Mouse (Mus musculus) forebrain, embryonic 13.5 days (tissue): ENCODE data around the gene Tedc1. TPM values are rescaled to one million over a fixed set of nuclear protein-coding genes. Genes with fewer than 3 reads are reported as not detected.

Experiments used
- ATAC-seq: fragments of 200-750 bp; cut with Nextera tagmentation; 2 replicates; pipeline ENCODE4 v1.8.0; 2017
- H3K27ac ChIP-seq: fragments of 300-500 bp; sonication (generic); 2 replicates; pipeline ENCODE4 v1.5.1; 2015; ENCODE audit warnings: inconsistent platforms, mild to moderate bottlenecking, moderate library complexity
- H3K27me3 ChIP-seq: fragments of 300-500 bp; sonication (generic); 2 replicates; pipeline ENCODE4 v1.6.1; 2015; ENCODE audit warnings: mild to moderate bottlenecking, inconsistent platforms
- H3K36me3 ChIP-seq: fragments of 300-500 bp; sonication (generic); 2 replicates; pipeline ENCODE4 v1.6.1; 2015; ENCODE audit warnings: mild to moderate bottlenecking, inconsistent platforms; ENCODE audit not compliant: poor library complexity, severe bottlenecking
- H3K4me1 ChIP-seq: fragments of 300-500 bp; sonication (generic); 2 replicates; pipeline ENCODE4 v1.6.1; 2015; ENCODE audit warnings: inconsistent platforms
- H3K4me2 ChIP-seq: fragments of 300-500 bp; sonication (generic); 2 replicates; pipeline ENCODE4 v1.6.1; 2015; ENCODE audit warnings: inconsistent platforms, mild to moderate bottlenecking, moderate library complexity
- H3K4me3 ChIP-seq: fragments of 300-500 bp; sonication (generic); 2 replicates; pipeline ENCODE4 v1.5.1; 2015; ENCODE audit warnings: mild to moderate bottlenecking, inconsistent platforms
- H3K9ac ChIP-seq: fragments of 300-500 bp; sonication (generic); 2 replicates; pipeline ENCODE4 v1.6.1; 2015; ENCODE audit warnings: mild to moderate bottlenecking, inconsistent platforms
- H3K9me3 ChIP-seq: fragments of 300-500 bp; sonication (generic); replicated peaks from 2 replicates; pipeline ENCODE4 v1.6.1; 2016; ENCODE audit warnings: inconsistent platforms
- WGBS: fragments of 180-500 bp; shearing (Covaris S2); methylation state at CpG from one replicate; pipeline ENCODE4 v1.1.7; 2015; 5-methylcytosine and 5-hydroxymethylcytosine counted together
- polyA plus RNA-seq: library from polyadenylated mRNA; unstranded; fragments of >200 nt; fragmentation: Nextera tagmentation; extraction: Ambion mirVana; gene quantifications from 2 replicates; pipeline ENCODE4 v1.2.1, GENCODE M21; 2015

Gene Tedc1
- 32.2 and 41.2 TPM in 2 replicates for polyA plus RNA-seq

DNA sequence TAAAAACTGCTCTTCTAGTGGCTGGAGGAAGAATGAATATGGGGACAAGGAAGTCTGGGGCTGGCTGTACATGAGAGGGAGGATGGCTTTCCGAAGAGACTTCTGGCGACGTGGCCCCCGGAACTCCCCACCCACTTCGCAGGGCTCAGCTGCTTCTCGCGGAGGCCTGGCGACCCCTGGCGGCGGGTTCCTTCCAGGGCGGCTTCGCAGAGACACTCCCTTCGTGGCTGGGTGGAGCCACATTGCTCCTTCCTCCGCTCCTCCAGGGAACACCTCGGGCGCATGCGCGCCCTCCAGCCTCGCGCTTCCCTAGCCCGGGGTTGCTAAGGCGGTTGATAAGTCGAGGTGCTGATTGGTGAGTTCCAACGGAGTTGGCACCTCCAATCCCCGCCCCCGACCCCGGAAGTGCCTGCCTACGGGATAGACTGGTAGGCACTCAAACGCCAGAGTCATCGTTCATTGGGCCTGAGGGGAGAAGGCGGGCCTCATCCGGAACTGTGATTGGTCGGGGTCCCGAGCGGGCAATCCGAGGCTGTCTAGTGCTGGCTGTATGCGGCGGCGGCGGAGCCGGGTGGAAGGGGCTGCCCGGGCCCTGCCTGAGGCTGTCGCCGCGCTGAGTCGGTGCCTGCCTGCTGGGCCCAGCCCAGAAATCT lies at the start of gene Tedc1:
Tedc1 (plus strand) TSS at position 535 of the 653 bp plus-strand sequence.
- 0 out of 2 replicates have a peak, but pooled peaks cover 6% of the 10 kb centered on the region for H3K36me3 ChIP-seq
- peak within 1 kb of the TSS; percentile 54 for H3K27ac ChIP-seq
- H3K4me1 ChIP-seq = peaks cover 35% of the 10 kb centered on the region
- 1% methylated on average over 46 of the region's 46 CpGs for WGBS
- H3K9me3 ChIP-seq = no peaks in the 10 kb centered on the region
- peak; percentile 98 for ATAC-seq
- peak within 1 kb of the TSS; percentile 92 for H3K4me2 ChIP-seq
- peak within 1 kb of the TSS; percentile 65 for H3K9ac ChIP-seq
- H3K4me3 ChIP-seq = peak within 1 kb of the TSS; percentile 61
- peaks cover 30% of the 10 kb centered on the region for H3K27me3 ChIP-seq

- no peak for ATAC-seq
- peaks cover 35% of the 10 kb centered on the region for H3K36me3 ChIP-seq
- no peak overlapping the region for H3K4me2 ChIP-seq
- no peaks in the 10 kb centered on the region for H3K27me3 ChIP-seq
- H3K9me3 ChIP-seq = 0 out of 2 replicates have a peak, but pooled peaks cover 3% of the 10 kb centered on the region
- H3K27ac ChIP-seq = no peak overlapping the region
- 83% methylated on average over 4 of the region's 4 CpGs for WGBS
- no peak overlapping the region for H3K9ac ChIP-seq
- no peak overlapping the region for H3K4me3 ChIP-seq
- peaks cover 12% of the 10 kb centered on the region; the same call in 1 of the 2 replicates for H3K4me1 ChIP-seq
Observed at GRCm38 (mm10) chr12:113107431-113108124, 48.6 kb upstream of the Tedc1 start.

- Histone ChIP-seq H3K27me3 (no peaks in the 10 kb centered on the region), H3K9ac (no peak overlapping the region), H3K36me3 (peaks cover 40% of the 10 kb centered on the region), H3K4me2 (no peak overlapping the region), H3K4me3 (no peak overlapping the region), H3K27ac (no peak overlapping the region; the same call in 1 of the 2 replicates), H3K9me3 (0 out of 2 replicates have a peak, but pooled peaks cover 3% of the 10 kb centered on the region), H3K4me1 (peaks cover 7% of the 10 kb centered on the region; the same call in 1 of the 2 replicates)
- ATAC-seq = no peak
- 88% methylated on average over 17 of the region's 17 CpGs for WGBS
Observed at GRCm38 (mm10) chr12:113108528-113109283, 47.5 kb upstream of the Tedc1 start.

GRCm38 (mm10) chr12:113109801-113110200 lies 46.4 kb upstream of the Tedc1 start:
- 0 out of 2 replicates have a peak, but pooled peaks cover 3% of the 10 kb centered on the region for H3K9me3 ChIP-seq
- ATAC-seq = no peak
- H3K36me3 ChIP-seq = peaks cover 47% of the 10 kb centered on the region
- H3K4me1 ChIP-seq = 0 out of 2 replicates have a peak, but pooled peaks cover 2% of the 10 kb centered on the region
- 85% methylated on average over 10 of the region's 10 CpGs for WGBS
- no peak overlapping the region for H3K9ac ChIP-seq
- no peaks in the 10 kb centered on the region for H3K27me3 ChIP-seq
- peak overlapping the region; percentile 19; the same call in 1 of the 2 replicates for H3K27ac ChIP-seq
- no peak overlapping the region for H3K4me3 ChIP-seq
- no peak overlapping the region for H3K4me2 ChIP-seq

GRCm38 (mm10) chr12:113114141-113114540 lies 42.1 kb upstream of the Tedc1 start:
- 0 out of 2 replicates have a peak, but pooled peaks cover 2% of the 10 kb centered on the region for H3K4me1 ChIP-seq
- H3K9me3 ChIP-seq = no peaks in the 10 kb centered on the region
- ATAC-seq = no peak
- no peak overlapping the region for H3K27ac ChIP-seq
- H3K36me3 ChIP-seq = peaks cover 71% of the 10 kb centered on the region
- no peak overlapping the region for H3K4me2 ChIP-seq
- WGBS = 93% methylated on average over 4 of the region's 4 CpGs
- no peak overlapping the region for H3K9ac ChIP-seq
- no peaks in the 10 kb centered on the region for H3K27me3 ChIP-seq
- H3K4me3 ChIP-seq = no peak overlapping the region

- no peaks in the 10 kb centered on the region for H3K27me3 ChIP-seq
- no peak overlapping the region for H3K27ac ChIP-seq
- ATAC-seq = no peak
- 87% methylated on average over 16 of the region's 16 CpGs for WGBS
- H3K36me3 ChIP-seq = peaks cover 76% of the 10 kb centered on the region
- no peak overlapping the region for H3K9ac ChIP-seq
- no peak overlapping the region for H3K4me3 ChIP-seq
- no peak overlapping the region for H3K4me2 ChIP-seq
- 0 out of 2 replicates have a peak, but pooled peaks cover 2% of the 10 kb centered on the region for H3K4me1 ChIP-seq
- H3K9me3 ChIP-seq = no peaks in the 10 kb centered on the region
Observed at GRCm38 (mm10) chr12:113114856-113115538, 41.2 kb upstream of the Tedc1 start.

DNA sequence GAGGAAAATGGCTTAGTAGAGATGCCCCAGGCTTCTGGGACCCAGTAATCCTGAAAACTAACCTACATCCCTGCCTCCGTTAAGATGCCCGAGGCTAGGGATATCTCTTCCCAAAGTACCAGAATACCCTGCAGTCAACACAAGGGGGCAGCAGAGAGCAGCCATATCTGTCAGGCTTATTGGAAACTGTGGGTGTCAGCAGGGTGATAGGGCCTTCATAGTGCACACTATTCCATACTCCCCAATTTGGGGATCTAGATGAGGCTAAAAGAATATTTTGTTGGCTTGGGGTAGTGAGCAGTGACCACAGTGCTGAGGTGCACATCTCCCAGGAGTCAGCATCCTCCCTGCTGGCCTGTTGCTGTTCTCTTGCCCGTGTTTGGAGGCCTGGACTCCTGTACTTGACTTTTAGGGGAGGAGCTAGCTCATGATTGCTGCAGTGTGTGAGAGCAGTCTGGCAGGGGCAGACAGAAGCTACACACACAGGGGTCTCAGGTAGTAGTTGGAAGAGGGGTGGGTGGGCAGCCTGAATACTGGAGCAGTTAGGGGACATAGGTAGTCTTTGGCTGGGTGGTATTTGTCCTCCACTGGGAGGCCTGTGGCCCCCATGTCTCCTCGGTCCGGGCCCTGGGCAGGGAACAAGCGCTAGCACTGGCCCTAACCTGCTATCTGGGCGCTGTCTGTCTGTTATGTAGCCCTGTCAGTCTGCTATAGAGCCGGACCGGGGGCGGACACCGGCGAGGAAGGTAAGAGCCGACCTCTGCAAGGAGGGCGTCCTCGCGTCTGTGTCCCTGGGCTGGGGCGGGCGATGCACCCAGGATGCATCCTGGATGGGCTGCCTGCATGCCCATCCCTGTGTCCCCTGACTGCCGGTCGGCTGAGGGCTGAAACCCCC lies 36.5 kb upstream of the Tedc1 start:
- no peaks in the 10 kb centered on the region for H3K9me3 ChIP-seq
- H3K4me3 ChIP-seq = no peak overlapping the region
- H3K36me3 ChIP-seq = peaks cover 95% of the 10 kb centered on the region
- no peak overlapping the region for H3K9ac ChIP-seq
- peak; percentile 79 for ATAC-seq
- no peaks in the 10 kb centered on the region for H3K4me1 ChIP-seq
- no peaks in the 10 kb centered on the region for H3K27me3 ChIP-seq
- WGBS = 86% methylated on average over 20 of the region's 20 CpGs
- H3K4me2 ChIP-seq = no peak overlapping the region
- no peak overlapping the region for H3K27ac ChIP-seq

- H3K27ac ChIP-seq = no peak overlapping the region
- no peaks in the 10 kb centered on the region for H3K9me3 ChIP-seq
- H3K4me1 ChIP-seq = no peaks in the 10 kb centered on the region
- H3K4me3 ChIP-seq = no peak overlapping the region
- ATAC-seq = no peak
- H3K27me3 ChIP-seq = no peaks in the 10 kb centered on the region
- H3K4me2 ChIP-seq = no peak overlapping the region
- peaks cover 100% of the 10 kb centered on the region for H3K36me3 ChIP-seq
- no peak overlapping the region for H3K9ac ChIP-seq
- 90% methylated on average over 6 of the region's 6 CpGs for WGBS
Observed at GRCm38 (mm10) chr12:113124726-113125125, 31.5 kb upstream of the Tedc1 start.

- peaks cover 100% of the 10 kb centered on the region for H3K36me3 ChIP-seq
- no peak overlapping the region for H3K9ac ChIP-seq
- H3K4me2 ChIP-seq = no peak overlapping the region
- H3K27ac ChIP-seq = no peak overlapping the region
- no peaks in the 10 kb centered on the region for H3K9me3 ChIP-seq
- no peak for ATAC-seq
- no peak overlapping the region for H3K4me3 ChIP-seq
- WGBS = 90% methylated on average over 8 of the region's 8 CpGs
- H3K4me1 ChIP-seq = no peaks in the 10 kb centered on the region
- H3K27me3 ChIP-seq = no peaks in the 10 kb centered on the region
Observed at GRCm38 (mm10) chr12:113130732-113131131, 25.5 kb upstream of the Tedc1 start.

- no peak for ATAC-seq
- no peaks in the 10 kb centered on the region for H3K9me3 ChIP-seq
- H3K4me3 ChIP-seq = no peak overlapping the region
- WGBS = 98% methylated on average over 14 of the region's 14 CpGs
- peaks cover 100% of the 10 kb centered on the region for H3K36me3 ChIP-seq
- H3K27me3 ChIP-seq = no peaks in the 10 kb centered on the region
- H3K4me1 ChIP-seq = no peaks in the 10 kb centered on the region
- H3K4me2 ChIP-seq = no peak overlapping the region
- H3K27ac ChIP-seq = no peak overlapping the region
- no peak overlapping the region for H3K9ac ChIP-seq
Observed at GRCm38 (mm10) chr12:113131601-113132000, 24.6 kb upstream of the Tedc1 start.

DNA sequence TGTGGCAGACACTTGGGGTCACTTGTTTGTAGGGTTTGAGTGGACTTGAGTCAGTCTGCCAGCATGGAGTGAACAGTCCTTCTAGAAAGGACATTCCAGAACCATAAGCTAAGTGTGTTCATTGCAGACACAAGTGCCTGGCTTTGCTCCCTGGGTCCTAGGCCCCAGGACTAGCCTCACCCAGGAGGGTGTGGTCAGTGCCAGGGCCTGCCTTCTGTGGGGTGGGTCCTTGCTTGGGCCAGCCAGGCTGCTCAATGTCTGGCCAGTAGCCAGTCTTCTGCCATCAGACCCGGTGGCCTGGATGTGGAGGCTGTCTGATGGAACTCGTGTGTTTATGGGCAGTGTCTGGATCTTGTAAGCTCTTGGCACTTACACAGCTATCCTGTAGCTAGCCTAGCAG lies 23.7 kb upstream of the Tedc1 start:
- no peak for ATAC-seq
- H3K4me3 ChIP-seq = no peak overlapping the region
- no peaks in the 10 kb centered on the region for H3K4me1 ChIP-seq
- no peak overlapping the region for H3K27ac ChIP-seq
- H3K9ac ChIP-seq = no peak overlapping the region
- WGBS = 79% methylated on average over 2 of the region's 2 CpGs
- H3K27me3 ChIP-seq = no peaks in the 10 kb centered on the region
- no peak overlapping the region for H3K4me2 ChIP-seq
- no peaks in the 10 kb centered on the region for H3K9me3 ChIP-seq
- peaks cover 100% of the 10 kb centered on the region for H3K36me3 ChIP-seq
